Mouse (Mus musculus) intestine, postnatal 0 days (tissue): ENCODE measurements around the gene Cmss1. TPM values are rescaled to one million over a fixed set of nuclear protein-coding genes. Genes with fewer than 3 reads are reported as not detected.

Experiments
- ATAC-seq: fragments of 200-750 bp; cut with Nextera tagmentation; 2 replicates; pipeline ENCODE4 v1.8.0; 2017; ENCODE audit warnings: mild to moderate bottlenecking, moderate TSS enrichment, moderate library complexity
- H3K27ac ChIP-seq: fragments of 300-500 bp; sonication (generic); 2 replicates; pipeline ENCODE4 v1.5.1; 2014; ENCODE audit warnings: mild to moderate bottlenecking, low read depth, low read length, moderate library complexity
- H3K27me3 ChIP-seq: fragments of 300-500 bp; sonication (generic); replicated peaks from 2 replicates; pipeline ENCODE4 v1.6.1; 2014; ENCODE audit warnings: low read length, mixed read lengths; ENCODE audit not compliant: control insufficient read depth, insufficient read depth
- H3K36me3 ChIP-seq: fragments of 300-500 bp; sonication (generic); 2 replicates; pipeline ENCODE4 v1.6.1; 2014; ENCODE audit warnings: mild to moderate bottlenecking, moderate library complexity; ENCODE audit not compliant: control insufficient read depth, insufficient read depth
- H3K4me1 ChIP-seq: fragments of 300-500 bp; sonication (generic); replicated peaks from 2 replicates; pipeline ENCODE4 v1.6.1; 2014; ENCODE audit warnings: antibody characterized with exemption, low read length, mixed read lengths; ENCODE audit not compliant: control insufficient read depth, insufficient read depth
- H3K4me2 ChIP-seq: fragments of 300-500 bp; sonication (generic); replicated peaks from 2 replicates; pipeline ENCODE4 v1.6.1; 2014; ENCODE audit warnings: low read depth, mild to moderate bottlenecking, moderate library complexity
- H3K4me3 ChIP-seq: fragments of 300-500 bp; sonication (generic); 2 replicates; pipeline ENCODE4 v1.5.1; 2014; ENCODE audit warnings: low read depth, low read length
- H3K9ac ChIP-seq: fragments of 300-500 bp; sonication (generic); 2 replicates; pipeline ENCODE4 v1.6.1; 2014; ENCODE audit warnings: mild to moderate bottlenecking, low read depth, low read length
- H3K9me3 ChIP-seq: fragments of 300-500 bp; sonication (generic); 2 replicates; pipeline ENCODE4 v1.6.1; 2016; ENCODE audit warnings: mixed run types; ENCODE audit not compliant: control insufficient read depth
- CTCF ChIP-seq: sonication (generic); IDR thresholded peaks from 2 replicates; pipeline ENCODE4 v1.5.1; 2016; ENCODE audit warnings: low read depth, mild to moderate bottlenecking, control low read depth, antibody characterized with exemption, moderate library complexity
- whole genome bisulfite sequencing: fragments of 180-500 bp; shearing (Covaris S2); extraction: QIAGEN DNeasy Blood & Tissue Kit; methylation state at CpG from one replicate; pipeline ENCODE4 v1.1.7; 2014; 5-methylcytosine and 5-hydroxymethylcytosine counted together
- polyA plus RNA-seq: library from polyadenylated mRNA; unstranded; fragments of >200 nt; fragmentation: Nextera tagmentation; extraction: Ambion mirVana; gene quantifications from 2 replicates; pipeline ENCODE4 v1.2.1, GENCODE M21; 2015

The Cmss1 gene
- polyA plus RNA-seq, 1 experiment from 2014 or later = 19.1 TPM

- Histone ChIP-seq H3K36me3 (no peaks in the 10 kb centered on the region), H3K4me2 (no peak overlapping the region), H3K27ac (no peak overlapping the region), H3K27me3 (no peaks in the 10 kb centered on the region), H3K4me1 (no peaks in the 10 kb centered on the region), H3K9ac (no peak overlapping the region), H3K4me3 (no peak overlapping the region), H3K9me3 (no peaks in the 10 kb centered on the region)
- TF ChIP-seq CTCF = no peak
- WGBS = 10% methylated on average over 6 of the region's 6 CpGs
- ATAC-seq = no peak
These were observed 74.6 kb downstream of the Cmss1 start for GRCm38 (mm10) chr16:57532081-57532493.

GRCm38 (mm10) chr16:57530547-57530946 lies 76.1 kb downstream of the Cmss1 start:
- Histone ChIP-seq H3K27ac (no peak overlapping the region), H3K4me1 (no peaks in the 10 kb centered on the region), H3K4me3 (no peak overlapping the region), H3K4me2 (no peak overlapping the region), H3K36me3 (no peaks in the 10 kb centered on the region), H3K27me3 (no peaks in the 10 kb centered on the region), H3K9me3 (no peaks in the 10 kb centered on the region), H3K9ac (no peak overlapping the region)
- no peak for ATAC-seq
- no peak for TF ChIP-seq CTCF
- 45% methylated on average over 4 of the region's 4 CpGs for WGBS

GRCm38 (mm10) chr16:57528457-57528856 lies 78.2 kb downstream of the Cmss1 start:
- Histone ChIP-seq H3K4me1 (no peaks in the 10 kb centered on the region), H3K4me2 (no peak overlapping the region), H3K9me3 (no peaks in the 10 kb centered on the region), H3K27me3 (no peaks in the 10 kb centered on the region), H3K27ac (no peak overlapping the region), H3K4me3 (no peak overlapping the region), H3K9ac (no peak overlapping the region), H3K36me3 (no peaks in the 10 kb centered on the region)
- TF ChIP-seq CTCF = no peak
- 55% methylated on average over 4 of the region's 4 CpGs for WGBS
- no peak for ATAC-seq

- Histone ChIP-seq H3K9me3 (no peaks in the 10 kb centered on the region), H3K27me3 (no peaks in the 10 kb centered on the region), H3K27ac (no peak overlapping the region), H3K36me3 (no peaks in the 10 kb centered on the region), H3K4me2 (no peak overlapping the region), H3K9ac (no peak overlapping the region), H3K4me1 (no peaks in the 10 kb centered on the region), H3K4me3 (no peak overlapping the region)
- ATAC-seq = no peak
- TF ChIP-seq CTCF = no peak
- WGBS = 85% methylated on average over 7 of the region's 7 CpGs
These were observed 79.8 kb downstream of the Cmss1 start for GRCm38 (mm10) chr16:57526893-57527292.

- Histone ChIP-seq H3K4me3 (no peak overlapping the region), H3K27ac (no peak overlapping the region), H3K36me3 (no peaks in the 10 kb centered on the region), H3K4me2 (no peak overlapping the region), H3K9me3 (no peaks in the 10 kb centered on the region), H3K9ac (no peak overlapping the region), H3K27me3 (no peaks in the 10 kb centered on the region), H3K4me1 (no peaks in the 10 kb centered on the region)
- TF ChIP-seq CTCF = no peak
- no peak for ATAC-seq
- 66% methylated on average over 4 of the region's 4 CpGs for WGBS
These were observed 81.2 kb downstream of the Cmss1 start for GRCm38 (mm10) chr16:57525476-57525875.

GRCm38 (mm10) chr16:57525046-57525445 lies 81.6 kb downstream of the Cmss1 start:
- Histone ChIP-seq H3K4me2 (no peak overlapping the region), H3K27ac (no peak overlapping the region), H3K27me3 (no peaks in the 10 kb centered on the region), H3K36me3 (no peaks in the 10 kb centered on the region), H3K9me3 (no peaks in the 10 kb centered on the region), H3K9ac (no peak overlapping the region), H3K4me1 (no peaks in the 10 kb centered on the region), H3K4me3 (no peak overlapping the region)
- TF ChIP-seq CTCF = no peak
- ATAC-seq = no peak
- 54% methylated on average over 5 of the region's 5 CpGs for WGBS

GRCm38 (mm10) chr16:57515636-57516035 lies 91.0 kb downstream of the Cmss1 start:
- WGBS = 66% methylated on average over 10 of the region's 10 CpGs
- ATAC-seq = no peak
- no peaks in the 10 kb centered on the region for H3K9me3 ChIP-seq
- no peak overlapping the region for H3K4me2 ChIP-seq
- no peaks in the 10 kb centered on the region for H3K36me3 ChIP-seq
- H3K27ac ChIP-seq = no peak overlapping the region
- H3K4me3 ChIP-seq = no peak overlapping the region
- no peaks in the 10 kb centered on the region for H3K4me1 ChIP-seq
- TF ChIP-seq CTCF = no peak
- H3K9ac ChIP-seq = no peak overlapping the region
- no peaks in the 10 kb centered on the region for H3K27me3 ChIP-seq
